ENCODE assay signal across 31 mouse cellular contexts in the genomic region with DNA sequence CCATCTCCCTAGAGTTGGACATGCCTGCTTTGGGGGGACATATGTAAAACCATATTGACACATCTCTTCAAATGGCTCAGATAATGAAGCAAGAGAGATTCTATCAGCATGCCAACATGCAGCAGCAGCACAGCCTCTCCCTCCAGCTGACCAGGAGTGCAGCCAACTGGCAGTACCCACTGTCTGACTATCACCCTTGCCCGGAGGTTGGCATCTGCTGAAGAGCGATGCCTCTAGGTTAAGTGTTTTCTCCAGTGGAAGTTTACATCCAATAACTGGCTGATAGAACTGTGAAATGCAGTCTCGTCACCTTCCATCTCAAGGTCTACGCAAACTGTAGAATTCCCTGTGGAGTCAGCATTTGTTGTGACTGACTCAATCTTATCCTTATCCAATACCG. TPM values are rescaled to one million over a fixed set of nuclear protein-coding genes. Genes with fewer than 3 reads are reported as not detected.
A peak's percentile ranks its signal among the peaks of the same experiment; 100 is the strongest.
DNase-seq lines count a peak whose midpoint lies in the region; ATAC-seq and TF ChIP-seq lines count a peak whose summit lies in the region.
"Had no signal": no experiment of that assay in that cellular context is flagged by ENCODE, and none has a peak within 500 bp of the region (broad histone marks: within the 10 kb centered on the region; RNA-seq: fewer than 3 reads in every experiment).

No protein-coding gene starts in this region.

- H3K4me1 ChIP-seq in heart, embryonic 11.5 days (ENCODE audit: control insufficient read depth, insufficient read depth, low read length) = peaks cover 6% of the 10 kb centered on the region
- H3K4me1 ChIP-seq in spleen, adult 2 months (ENCODE audit: control insufficient read depth, insufficient read depth, insufficient read length) = peaks cover 32% of the 10 kb centered on the region
- H3K4me1 ChIP-seq in small intestine, adult 2 months (ENCODE audit: control insufficient read depth, insufficient read depth, insufficient read length, low read length) = peaks cover 12% of the 10 kb centered on the region

- no peak overlapping the region for H3K27ac ChIP-seq in heart, embryonic 11.5 days (ENCODE audit: low read depth, low read length)
- H3K27ac ChIP-seq in spleen, adult 2 months (ENCODE audit: insufficient read depth, low read length) = peak overlapping the region; percentile 85
- H3K27ac ChIP-seq in small intestine, adult 2 months (ENCODE audit: insufficient read depth, low read depth, low read length) = peak overlapping the region; percentile 66
- H3K27ac ChIP-seq: embryonic facial prominence, embryonic 13.5 days; forebrain, embryonic 10.5 days; forebrain, embryonic 15.5 days; kidney, postnatal 0 days; liver, embryonic 15.5 days; lung, embryonic 15.5 days; midbrain, embryonic 12.5 days had no signal

- no peaks in the 10 kb centered on the region for H3K36me3 ChIP-seq in heart, embryonic 11.5 days (ENCODE audit: control insufficient read depth, insufficient read depth, low read length)
- peaks cover 16% of the 10 kb centered on the region for H3K36me3 ChIP-seq in spleen, adult 2 months (ENCODE audit: control insufficient read depth, insufficient read depth, low read length)
- H3K36me3 ChIP-seq in small intestine, adult 2 months (ENCODE audit: control insufficient read depth, insufficient read depth, low read length) = no peaks in the 10 kb centered on the region
- H3K36me3 ChIP-seq: embryonic facial prominence, embryonic 13.5 days; forebrain, embryonic 10.5 days; forebrain, embryonic 15.5 days; G1E; liver, embryonic 15.5 days; lung, embryonic 15.5 days; midbrain, embryonic 12.5 days had no signal

- intact Hi-C loops in heart, postnatal 14 days (cut with DNase I) = no loop called here

- H3K27me3 ChIP-seq in heart, embryonic 11.5 days (ENCODE audit: control insufficient read depth, insufficient read depth, low read length) = peaks cover 16% of the 10 kb centered on the region
- no peaks in the 10 kb centered on the region for H3K27me3 ChIP-seq in spleen, adult 2 months (ENCODE audit: control insufficient read depth, insufficient read depth, low read length)
- no peaks in the 10 kb centered on the region for H3K27me3 ChIP-seq in small intestine, adult 2 months (ENCODE audit: control insufficient read depth, insufficient read depth, low read length)

- no peak for ATAC-seq in heart, embryonic 11.5 days (replicated peaks; ENCODE audit: insufficient number of reproducible peaks, low FRiP score, low TSS enrichment)
- ATAC-seq: forebrain, embryonic 15.5 days; hindbrain, embryonic 16.5 days had no signal

- no peak overlapping the region for H3K4me3 ChIP-seq in heart, embryonic 11.5 days (ENCODE audit: low read depth, low read length)
- H3K4me3 ChIP-seq in spleen, adult 2 months (ENCODE audit: extremely low read depth, insufficient read depth, insufficient read length) = peak overlapping the region; percentile 43; the same call in 1 of the 2 replicates
- peak overlapping the region; percentile 11; the same call in 1 of the 2 replicates for H3K4me3 ChIP-seq in small intestine, adult 2 months (ENCODE audit: low read depth, low read length)
- H3K4me3 ChIP-seq: embryonic facial prominence, embryonic 13.5 days; forebrain, embryonic 10.5 days; forebrain, embryonic 15.5 days; liver, embryonic 15.5 days; lung, embryonic 15.5 days; midbrain, embryonic 12.5 days had no signal

- TF ChIP-seq CTCF in spleen, adult 2 months (IDR thresholded peaks at IDR 0.05; ENCODE audit: extremely low read depth, insufficient read depth, insufficient read length, insufficient replicate concordance) = no peak
- TF ChIP-seq CTCF in small intestine, adult 2 months (IDR thresholded peaks at IDR 0.05; ENCODE audit: extremely low read depth, insufficient read length, insufficient replicate concordance, low read depth, low read length) = no peak

- no peak overlapping the region for H3K4me2 ChIP-seq in heart, embryonic 11.5 days
- H3K4me2 ChIP-seq: embryonic facial prominence, embryonic 13.5 days; forebrain, embryonic 15.5 days; liver, embryonic 15.5 days; lung, embryonic 15.5 days; midbrain, embryonic 12.5 days had no signal

- TF ChIP-seq POLR2A in spleen, adult 2 months (IDR thresholded peaks at IDR 0.05; ENCODE audit: low read depth, low read length) = no peak
- no peak for TF ChIP-seq POLR2A in small intestine, adult 2 months (IDR thresholded peaks at IDR 0.05; ENCODE audit: low read depth, low read length)

- peak; percentile 26 to 48 for DNase-seq in heart, postnatal 14 days
- DNase-seq in spleen, adult 2 months (ENCODE audit: low read depth in 1 of 2, low spot score in 2 of 2) = no peak
- DNase-seq in spleen, postnatal 14 days (ENCODE audit: low spot score in 2 of 2) = no peak
- DNase-seq in adipocyte (ENCODE audit: low spot score) = peak; percentile 12
- no peak for DNase-seq in right cerebral cortex, postnatal 25 days
- DNase-seq: adrenal gland, postnatal 10 days; cerebellum, adult 11 months; cerebellum, adult 9-11 months; gastrocnemius, adult 2 months; gastrocnemius, postnatal 36 days; kidney, adult 8-10 months; layer of hippocampus, postnatal 36 days; liver; retina, postnatal 1 day; right cerebral cortex, postnatal 14 days; spleen, adult 18-20 months had no signal

- H3K9me3 ChIP-seq in heart, embryonic 11.5 days (replicated peaks; ENCODE audit: control insufficient read depth, low read length) = no peaks in the 10 kb centered on the region
- H3K9me3 ChIP-seq: embryonic facial prominence, embryonic 13.5 days; forebrain, embryonic 10.5 days; forebrain, embryonic 15.5 days; G1E; liver, embryonic 15.5 days; lung, embryonic 15.5 days; midbrain, embryonic 12.5 days had no signal

- 74% methylated on average over 5 of the region's 5 CpGs for WGBS in heart, embryonic 11.5 days (ENCODE audit: insufficient replicate concordance)
- 64% methylated on average over 5 of the region's 5 CpGs for WGBS in spleen, adult 2 months
- 86% methylated on average over 5 of the region's 5 CpGs for WGBS in small intestine, adult 2 months

- H3K9ac ChIP-seq in heart, embryonic 11.5 days (ENCODE audit: low read depth, low read length) = no peak overlapping the region
- H3K9ac ChIP-seq: embryonic facial prominence, embryonic 13.5 days; forebrain, embryonic 15.5 days; liver, embryonic 15.5 days; lung, embryonic 15.5 days; midbrain, embryonic 12.5 days had no signal

RNA-seq across cellular contexts. Expression of gene Gimap1, which starts 1.2 kb away (rescaled TPM):
- total RNA-seq in heart, postnatal 14 days (2021) = 10 to 100 TPM; 14.6 to 15.7 TPM
- 17.6 and 22.5 TPM in 2 replicates for polyA plus RNA-seq in heart, embryonic 11.5 days (2014; fragmentation: Nextera tagmentation; extraction: Ambion mirVana)
- polyA plus RNA-seq in spleen, adult 2 months (2012; rRNA removed) = 94.4 and 103 TPM in 2 replicates
- polyA plus RNA-seq in small intestine, adult 2 months (2012; rRNA removed) = 18.8 and 29.1 TPM in 2 replicates
- total RNA-seq: G1E had no signal
- polyA plus RNA-seq: G1E had no signal

RNA-seq across cellular contexts. Expression of gene Gimap5, which starts 8.3 kb away (rescaled TPM):
- total RNA-seq in heart, postnatal 14 days (2021) = 1 to 10 TPM; 8.3 to 9.0 TPM
- 5.3 and 5.9 TPM in 2 replicates for polyA plus RNA-seq in heart, embryonic 11.5 days (2014; fragmentation: Nextera tagmentation; extraction: Ambion mirVana)
- 74.0 and 90.0 TPM in 2 replicates for polyA plus RNA-seq in spleen, adult 2 months (2012; rRNA removed)
- 4.9 and 10.2 TPM in 2 replicates for polyA plus RNA-seq in small intestine, adult 2 months (2012; rRNA removed)
- polyA plus RNA-seq: G1E had no signal

RNA-seq across cellular contexts. Expression of gene Gimap7, which starts 19.3 kb away (rescaled TPM):
- under 1 TPM; 0.22 to 0.24 TPM for total RNA-seq in heart, postnatal 14 days (2021)
- polyA plus RNA-seq in heart, embryonic 11.5 days (2014; fragmentation: Nextera tagmentation; extraction: Ambion mirVana) = not detected in 2 replicates
- polyA plus RNA-seq in spleen, adult 2 months (2012; rRNA removed) = 9.5 and 11.6 TPM in 2 replicates
- 1.5 and 2.5 TPM in 2 replicates for polyA plus RNA-seq in small intestine, adult 2 months (2012; rRNA removed)
- total RNA-seq: gastrocnemius, adult 2 months; gastrocnemius, postnatal 36 days; layer of hippocampus, postnatal 36 days had no signal
- polyA plus RNA-seq: embryonic facial prominence, embryonic 13.5 days; forebrain, embryonic 10.5 days; forebrain, embryonic 15.5 days; G1E; heart, postnatal 0 days; hindbrain, embryonic 11.5 days; hindbrain, embryonic 16.5 days; limb, embryonic 11.5 days; lung, embryonic 15.5 days; midbrain, embryonic 12.5 days; neural tube, embryonic 14.5 days had no signal

RNA-seq across cellular contexts. Expression of gene Gm28053, which starts 19.3 kb away (rescaled TPM):
- 1 to 10 TPM; 3.5 to 7.9 TPM for total RNA-seq in heart, postnatal 14 days (2021)
- polyA plus RNA-seq in heart, embryonic 11.5 days (2014; fragmentation: Nextera tagmentation; extraction: Ambion mirVana) = 2.6 and 4.8 TPM in 2 replicates
- polyA plus RNA-seq in spleen, adult 2 months (2012; rRNA removed) = 0.43 and 0.82 TPM in 2 replicates
- polyA plus RNA-seq in small intestine, adult 2 months (2012; rRNA removed) = not detected in 2 replicates
- total RNA-seq: G1E; gastrocnemius, postnatal 36 days; layer of hippocampus, postnatal 36 days had no signal
- polyA plus RNA-seq: forebrain, embryonic 10.5 days; forebrain, embryonic 15.5 days; G1E; hindbrain, embryonic 11.5 days; limb, embryonic 11.5 days; liver, embryonic 15.5 days; midbrain, embryonic 12.5 days; neural tube, embryonic 14.5 days had no signal

RNA-seq across cellular contexts. Expression of gene Gimap6, which starts 29.7 kb away (rescaled TPM):
- total RNA-seq in heart, postnatal 14 days (2021) = 10 to 100 TPM; 48.0 to 53.9 TPM
- 30.5 and 30.6 TPM in 2 replicates for polyA plus RNA-seq in heart, embryonic 11.5 days (2014; fragmentation: Nextera tagmentation; extraction: Ambion mirVana)
- polyA plus RNA-seq in spleen, adult 2 months (2012; rRNA removed) = 50.8 and 54.3 TPM in 2 replicates
- polyA plus RNA-seq in small intestine, adult 2 months (2012; rRNA removed) = 2.0 and 5.0 TPM in 2 replicates

Comparison
In these comparisons a context has a peak if more than half of its experiments do, and no peak if none do; other contexts are left out.
1. DNase-seq: peak in heart, postnatal 14 days (2 of 2) and adipocyte (single experiment); none in spleen, adult 2 months (0 of 2), spleen, postnatal 14 days (0 of 2) and right cerebral cortex, postnatal 25 days (single experiment).